Mouse (Mus musculus) bone marrow macrophage, adult 2 months (primary cell): ENCODE measurements around the gene Krtap31-1. TPM values are rescaled to one million over a fixed set of nuclear protein-coding genes. Genes with fewer than 3 reads are reported as not detected.
"Not testable (repeated sequence)": the region's sequence is repeated elsewhere in the genome, so short reads cannot be mapped to it uniquely, and the experiment has no call there.

Experiments used
- H3K27ac ChIP-seq: 2 replicates; pipeline ENCODE4 v1.5.1; 2012; ENCODE audit warnings: low read depth, low read length; ENCODE audit not compliant: insufficient read depth
- H3K4me1 ChIP-seq: 2 replicates; pipeline ENCODE4 v1.6.1; 2012; ENCODE audit warnings: low read length; ENCODE audit not compliant: control insufficient read depth, insufficient read depth
- H3K4me3 ChIP-seq: 2 replicates; pipeline ENCODE4 v1.5.1; 2012; ENCODE audit warnings: mild to moderate bottlenecking, low read length, moderate library complexity; ENCODE audit not compliant: insufficient read depth
- CTCF ChIP-seq: IDR thresholded peaks from 2 replicates; pipeline ENCODE4 v1.5.1; 2012; ENCODE audit warnings: low read depth, mild to moderate bottlenecking, low read length, moderate library complexity
- POLR2A ChIP-seq: IDR thresholded peaks from 2 replicates; pipeline ENCODE4 v1.6.1; 2012; ENCODE audit warnings: mild to moderate bottlenecking, low read depth, low read length, borderline replicate concordance
- polyA plus RNA-seq: library from polyadenylated mRNA; stranded (reverse); fragments of >200 nt; gene quantifications from 2 replicates; pipeline ENCODE4 v1.2.4, GENCODE M21; 2012; ENCODE audit not compliant: missing spikeins, insufficient read depth, insufficient read length

Gene Krtap31-1
- polyA plus RNA-seq = not detected in 2 replicates

DNA sequence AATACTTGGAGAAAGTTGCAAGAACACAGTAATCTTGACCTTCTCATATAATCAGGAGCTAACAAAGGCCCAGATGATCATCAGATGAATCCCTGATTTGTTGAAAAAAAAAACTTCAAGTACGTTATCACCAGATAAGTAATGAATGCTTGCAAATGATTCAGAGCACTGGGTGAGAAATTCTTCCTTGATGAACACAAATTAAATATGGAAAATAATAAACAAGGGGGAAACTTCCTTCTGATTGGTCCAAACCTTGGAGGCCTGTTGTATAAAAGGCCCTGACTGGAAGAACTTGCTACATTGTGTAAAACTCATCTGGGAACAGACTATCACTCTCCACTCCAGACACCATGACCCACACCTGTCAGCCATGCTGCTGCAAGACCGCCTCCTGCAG is at the start of gene Krtap31-1:
Gene Krtap31-1, plus strand, starts transcription at position 301 of the 400 bp plus-strand sequence.
- Histone ChIP-seq H3K27ac (no peak within 1 kb of the TSS), H3K4me1 (no peaks in the 10 kb centered on the region), H3K4me3 (no peak within 1 kb of the TSS)
- no peak for TF ChIP-seq POLR2A
- no peak for TF ChIP-seq CTCF

GRCm38 (mm10) chr11:99858761-99859160 is 49.0 kb upstream of the Krtap31-1 start:
- TF ChIP-seq POLR2A (no peak), CTCF (no peak)
- Histone ChIP-seq H3K4me1 (no peaks in the 10 kb centered on the region), H3K4me3 (no peak overlapping the region), H3K27ac (no peak overlapping the region)

- H3K4me1 ChIP-seq = not testable (repeated sequence)
These were observed 43.5 kb upstream of the Krtap31-1 start, which contains the start of gene Gm11559 for GRCm38 (mm10) chr11:99864176-99864575. TSS of gene Gm11559 (plus strand) at chr11:99864476.

DNA sequence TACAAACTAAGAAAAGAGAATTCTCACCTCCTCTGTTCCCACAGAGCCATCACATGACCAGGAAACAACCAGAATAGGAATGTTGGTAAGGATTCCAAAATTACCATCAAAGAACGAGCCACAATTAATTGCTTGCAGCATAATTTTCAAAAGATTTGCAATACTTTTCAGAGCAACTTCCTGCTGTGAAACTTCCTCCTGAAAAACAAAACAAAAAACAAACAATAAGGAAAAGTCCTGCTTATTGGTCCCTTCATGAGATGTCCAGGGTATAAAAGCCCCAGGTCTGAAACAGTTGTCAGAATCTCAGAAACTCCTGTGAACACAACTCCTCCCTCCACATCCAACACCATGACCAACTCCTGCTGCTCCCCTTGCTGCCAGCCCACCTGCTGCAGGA is 34.6 kb upstream of the Krtap31-1 start, which contains the start of gene Krtap9-1:
Gene Krtap9-1, plus strand, starts transcription at position 301 of the 400 bp plus-strand sequence.
- H3K4me1 ChIP-seq, H3K4me3 ChIP-seq, H3K27ac ChIP-seq: not testable (repeated sequence)

More at GRCm38 (mm10) chr11:99864176-99864575, 43.5 kb upstream of the Krtap31-1 start, which contains the start of gene Gm11559:
- not testable (repeated sequence) for H3K4me3 ChIP-seq, H3K27ac ChIP-seq

- not testable (repeated sequence) for H3K27ac ChIP-seq, H3K4me1 ChIP-seq, H3K4me3 ChIP-seq
These were observed 28.8 kb upstream of the Krtap31-1 start, which contains the start of gene Gm11567 for GRCm38 (mm10) chr11:99878887-99879286. TSS of gene Gm11567 (plus strand) at chr11:99879187.

DNA sequence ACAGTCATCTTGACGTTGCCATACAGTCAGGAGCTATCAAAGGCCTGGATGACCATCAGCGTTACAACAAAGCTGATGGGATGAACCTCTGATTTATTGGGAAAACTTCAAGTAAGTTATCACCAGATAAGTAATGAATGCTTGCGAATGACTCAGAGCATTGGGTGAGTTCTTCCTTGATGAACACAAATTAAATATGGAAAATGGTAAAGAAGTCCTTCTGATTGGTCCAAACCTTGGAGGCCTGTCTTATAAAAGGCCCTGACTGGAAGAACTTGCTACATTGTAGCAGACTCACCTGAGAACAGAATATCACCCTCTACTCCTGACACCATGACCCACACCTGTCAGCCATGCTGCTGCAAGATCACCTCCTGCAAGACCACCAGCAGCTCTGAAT is 6.7 kb downstream of the Krtap31-1 start, which contains the start of gene Gm11565:
Gene Gm11565, plus strand, starts transcription at position 301 of the 400 bp plus-strand sequence.
- Histone ChIP-seq H3K27ac (no peak within 1 kb of the TSS), H3K4me3 (no peak within 1 kb of the TSS), H3K4me1 (no peaks in the 10 kb centered on the region)
- TF ChIP-seq POLR2A = no peak

GRCm38 (mm10) chr11:99935991-99936390 is 28.3 kb downstream of the Krtap31-1 start, which contains the start of gene Krtap31-2:
TSS of gene Krtap31-2 (plus strand) at chr11:99936291.
- H3K4me3 ChIP-seq = no peak within 1 kb of the TSS
- H3K4me1 ChIP-seq = no peaks in the 10 kb centered on the region
- H3K27ac ChIP-seq = no peak within 1 kb of the TSS
- TF ChIP-seq CTCF (no peak), POLR2A (no peak)

DNA sequence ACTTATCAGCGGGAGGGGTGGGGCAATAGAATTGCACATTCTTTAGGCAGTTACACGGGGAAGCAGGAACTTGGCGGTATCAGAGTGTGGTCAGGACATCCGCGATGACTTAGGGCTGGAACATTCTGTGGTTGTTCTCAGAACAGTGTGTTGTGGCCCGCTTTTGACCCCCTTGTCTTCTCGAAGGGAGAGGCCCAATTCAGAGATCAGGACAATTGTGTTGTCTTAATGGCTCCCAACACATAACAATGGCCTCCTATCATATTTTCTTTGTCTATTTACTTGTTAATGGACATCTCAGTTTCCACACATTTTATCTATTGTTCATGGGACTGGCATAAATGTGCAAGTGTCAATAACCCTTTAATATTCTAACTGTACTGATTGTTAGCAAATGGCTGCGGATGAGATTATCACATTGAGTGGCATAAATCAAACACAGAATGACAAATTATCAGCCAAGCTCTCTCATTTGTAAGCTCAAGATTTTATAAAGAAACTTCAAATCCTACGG is 30.1 kb downstream of the Krtap31-1 start:
- no peaks in the 10 kb centered on the region for H3K4me1 ChIP-seq
- H3K27ac ChIP-seq = no peak overlapping the region
- H3K4me3 ChIP-seq = no peak overlapping the region
- TF ChIP-seq POLR2A (no peak), CTCF (no peak)

DNA sequence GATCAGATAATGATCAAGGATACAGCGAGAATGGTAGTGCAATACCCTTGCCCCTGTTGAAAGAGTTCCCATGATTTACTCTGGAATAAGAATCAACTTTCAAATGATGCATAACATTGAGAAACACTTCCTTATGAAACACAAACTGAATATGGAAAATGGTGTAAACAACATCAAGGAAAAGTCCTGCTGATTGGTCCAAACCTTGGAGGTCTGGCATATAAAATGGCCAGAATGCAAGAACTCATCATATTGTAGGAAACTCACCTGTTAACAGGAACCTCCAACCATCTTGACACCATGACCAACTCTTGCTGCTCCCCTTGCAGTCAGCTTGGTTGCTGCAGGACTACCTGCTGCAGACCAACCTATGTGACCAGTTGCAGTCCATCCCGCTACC is 40.5 kb downstream of the Krtap31-1 start, which contains the start of gene Krtap9-5:
Gene Krtap9-5, plus strand, starts transcription at position 301 of the 400 bp plus-strand sequence.
- Histone ChIP-seq H3K4me3 (no peak within 1 kb of the TSS), H3K27ac (no peak within 1 kb of the TSS), H3K4me1 (no peaks in the 10 kb centered on the region)
- TF ChIP-seq CTCF (no peak), POLR2A (no peak)

Other genes starting within 250 kb of the Krtap31-1 start
- gene Gm11563, start 249.0 kb upstream of the Krtap31-1 start, polyA plus RNA-seq = not detected in 2 replicates
- gene Krtap4-6, start 242.0 kb upstream of the Krtap31-1 start, polyA plus RNA-seq = not detected in 2 replicates
- gene Gm14190, start 217.2 kb upstream of the Krtap31-1 start, polyA plus RNA-seq = not detected in 2 replicates
- gene Gm14180, start 173.6 kb upstream of the Krtap31-1 start, polyA plus RNA-seq = not detected in 2 replicates
- gene Gm11595, start 135.0 kb upstream of the Krtap31-1 start, polyA plus RNA-seq = not detected in 2 replicates
- gene Krtap4-8, start 127.2 kb upstream of the Krtap31-1 start, polyA plus RNA-seq = not detected in 2 replicates
- gene Krtap4-9, start 122.7 kb upstream of the Krtap31-1 start, polyA plus RNA-seq = not detected in 2 replicates
- gene Gm11596, start 114.5 kb upstream of the Krtap31-1 start, polyA plus RNA-seq = not detected in 2 replicates
- gene Gm11569, start 109.0 kb upstream of the Krtap31-1 start, polyA plus RNA-seq = not detected in 2 replicates
- not detected in 2 replicates for gene Gm11554, start 103.5 kb upstream of the Krtap31-1 start, polyA plus RNA-seq
- gene Krtap4-13, start 98.0 kb upstream of the Krtap31-1 start, polyA plus RNA-seq = not detected in 2 replicates
- gene Gm11564, start 92.3 kb upstream of the Krtap31-1 start, polyA plus RNA-seq = not detected in 2 replicates
- gene 2300003K06Rik, start 69.9 kb upstream of the Krtap31-1 start, polyA plus RNA-seq = not detected in 2 replicates
- gene Krtap4-16, start 56.3 kb upstream of the Krtap31-1 start, polyA plus RNA-seq = not detected in 2 replicates
- gene Gm11568, start 50.0 kb upstream of the Krtap31-1 start, polyA plus RNA-seq = not detected in 2 replicates
- not detected in 2 replicates for gene Gm11559, start 43.4 kb upstream of the Krtap31-1 start, polyA plus RNA-seq
- not detected in 2 replicates for gene Krtap9-1, start 34.5 kb upstream of the Krtap31-1 start, polyA plus RNA-seq
- not detected in 2 replicates for gene Gm11567, start 28.7 kb upstream of the Krtap31-1 start, polyA plus RNA-seq
- gene Gm11565, start 6.8 kb downstream of the Krtap31-1 start, polyA plus RNA-seq = not detected in 2 replicates
- not detected in 2 replicates for gene Krtap31-2, start 28.4 kb downstream of the Krtap31-1 start, polyA plus RNA-seq
- not detected in 2 replicates for gene Krtap9-5, start 40.6 kb downstream of the Krtap31-1 start, polyA plus RNA-seq
- gene Krtap29-1, start 71.1 kb downstream of the Krtap31-1 start, polyA plus RNA-seq = not detected in 2 replicates
- gene Krtap16-1, start 78.7 kb downstream of the Krtap31-1 start, polyA plus RNA-seq = not detected in 2 replicates
- not detected in 2 replicates for gene Krtap17-1, start 86.1 kb downstream of the Krtap31-1 start, polyA plus RNA-seq
- not detected in 2 replicates for gene Krt33a, start 108.3 kb downstream of the Krtap31-1 start, polyA plus RNA-seq
- gene Krt33b, start 121.9 kb downstream of the Krtap31-1 start, polyA plus RNA-seq = not detected in 2 replicates
- gene Krt34, start 133.6 kb downstream of the Krtap31-1 start, polyA plus RNA-seq = not detected in 2 replicates
- gene Krt31, start 142.6 kb downstream of the Krtap31-1 start, polyA plus RNA-seq = not detected in 2 replicates
- not detected in 2 replicates for gene Krt32, start 180.3 kb downstream of the Krtap31-1 start, polyA plus RNA-seq
- gene Krt35, start 188.3 kb downstream of the Krtap31-1 start, polyA plus RNA-seq = not detected in 2 replicates
- not detected in 2 replicates for gene Krt36, start 197.7 kb downstream of the Krtap31-1 start, polyA plus RNA-seq
- gene Krt13, start 213.6 kb downstream of the Krtap31-1 start, polyA plus RNA-seq = not detected in 2 replicates
- not detected in 2 replicates for gene Krt15, start 228.0 kb downstream of the Krtap31-1 start, polyA plus RNA-seq
- not detected in 2 replicates for gene Krt19, start 240.7 kb downstream of the Krtap31-1 start, polyA plus RNA-seq